In the genomic region with DNA sequence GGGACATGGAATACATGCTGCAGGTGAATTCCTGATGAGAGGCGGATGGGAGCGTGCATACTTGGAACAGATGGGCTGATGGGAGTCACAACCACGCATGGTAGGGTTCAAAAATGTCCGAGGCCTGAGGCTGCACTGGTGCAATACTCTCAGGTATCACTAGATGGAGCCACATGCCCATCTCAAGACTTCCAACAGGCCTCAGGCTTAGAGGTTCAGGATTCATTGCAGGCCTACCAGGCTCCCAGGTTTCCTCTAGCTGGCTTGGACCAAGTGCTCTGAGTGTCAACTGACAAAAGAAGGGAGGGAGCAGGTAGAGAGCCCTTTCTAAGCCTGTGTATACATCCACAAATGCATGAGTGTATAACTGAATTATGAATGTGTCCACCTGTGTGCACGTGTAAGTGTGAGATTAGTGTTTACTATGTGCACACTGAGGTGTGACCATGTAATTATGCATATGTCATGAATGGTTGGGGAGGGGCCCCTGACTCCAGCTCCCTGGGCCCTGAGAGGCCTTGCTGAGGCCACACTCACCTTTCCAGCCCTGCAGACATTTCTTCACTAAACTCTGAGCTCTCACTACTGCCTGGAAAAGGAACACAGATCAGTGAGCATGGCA, we compare ENCODE assay signal across 8 mouse cellular contexts. TPM values are rescaled to one million over a fixed set of nuclear protein-coding genes. Genes with fewer than 3 reads are reported as not detected.
A peak's percentile ranks its signal among the peaks of the same experiment; 100 is the strongest.
DNase-seq lines count a peak whose midpoint lies in the region; ATAC-seq lines count a peak whose summit lies in the region.

No protein-coding gene starts in this region.

- H3K36me3 ChIP-seq in limb, embryonic 12.5 days = no peaks in the 10 kb centered on the region
- no peaks in the 10 kb centered on the region for H3K36me3 ChIP-seq in stomach, embryonic 16.5 days (ENCODE audit: control insufficient read depth, insufficient read depth, low read length)

- H3K4me3 ChIP-seq in limb, embryonic 12.5 days (replicated peaks) = no peak overlapping the region
- no peak overlapping the region for H3K4me3 ChIP-seq in stomach, embryonic 16.5 days (replicated peaks; ENCODE audit: low read length)

- H3K27me3 ChIP-seq in limb, embryonic 12.5 days = no peaks in the 10 kb centered on the region
- H3K27me3 ChIP-seq in stomach, embryonic 16.5 days (ENCODE audit: control insufficient read depth, insufficient read depth, low read length) = no peaks in the 10 kb centered on the region

- no peak overlapping the region for H3K27ac ChIP-seq in limb, embryonic 12.5 days
- no peak overlapping the region for H3K27ac ChIP-seq in stomach, embryonic 16.5 days (ENCODE audit: low read length)

- peaks cover 14% of the 10 kb centered on the region for H3K4me1 ChIP-seq in limb, embryonic 12.5 days (replicated peaks)
- H3K4me1 ChIP-seq in stomach, embryonic 16.5 days (ENCODE audit: control insufficient read depth, insufficient read depth, low read length) = no peaks in the 10 kb centered on the region

- ATAC-seq in granulocyte monocyte progenitor cell, adult 5-6 weeks (replicated peaks; ENCODE audit: poor library complexity, severe bottlenecking) = peak; percentile 74
- ATAC-seq in limb, embryonic 12.5 days (ENCODE audit: insufficient number of reproducible peaks, insufficient read depth, low FRiP score, low TSS enrichment, low read depth) = peak; percentile 34; the same call in 1 of the 2 replicates
- peak; percentile 44; the same call in 1 of the 2 replicates for ATAC-seq in stomach, embryonic 16.5 days (ENCODE audit: insufficient read depth, low FRiP score)

- no peak overlapping the region for H3K4me2 ChIP-seq in limb, embryonic 12.5 days
- no peak overlapping the region for H3K4me2 ChIP-seq in stomach, embryonic 16.5 days (ENCODE audit: low read depth, low read length)

- peak overlapping the region; percentile 32; the same call in 1 of the 2 replicates for H3K9ac ChIP-seq in limb, embryonic 12.5 days (replicated peaks)
- H3K9ac ChIP-seq in stomach, embryonic 16.5 days (ENCODE audit: low read length) = no peak overlapping the region; the same call in 1 of the 2 replicates

- H3K9me3 ChIP-seq in limb, embryonic 12.5 days = no peaks in the 10 kb centered on the region
- H3K9me3 ChIP-seq in stomach, embryonic 16.5 days (replicated peaks; ENCODE audit: control insufficient read depth, low read length) = no peaks in the 10 kb centered on the region

- DNase-seq in B cell, adult 2 months = peak; percentile 68 to 71
- peak; percentile 83 for DNase-seq in adrenal gland, postnatal 10 days
- DNase-seq in embryo, embryonic 9.5 days (ENCODE audit: extremely low spot score) = peak; percentile 73
- peak; percentile 61 to 84 for DNase-seq in kidney, adult 8-10 months
- DNase-seq in natural killer cell, adult 2 months (ENCODE audit: low spot score in 2 of 2) = peak; percentile 25 to 51

- WGBS in limb, embryonic 12.5 days = 22% methylated on average over 5 of the region's 5 CpGs
- 20% methylated on average over 5 of the region's 5 CpGs for WGBS in stomach, embryonic 16.5 days

RNA-seq across cellular contexts. Expression of a gene that starts 23.4 kb away (rescaled TPM):
- 10 to 100 TPM; 16.4 to 29.5 TPM for total RNA-seq in adrenal gland, postnatal 10 days (2021)
- not detected in 2 replicates for total RNA-seq in granulocyte monocyte progenitor cell, adult 5-6 weeks (2014; fragmentation: Nextera tagmentation)
- 0.13 TPM in 1 of 2 replicates, not detected in the other for total RNA-seq in granulocyte monocyte progenitor cell, adult 5-6 weeks (2017)
- 15.7 and 16.4 TPM in 2 replicates for polyA plus RNA-seq in limb, embryonic 12.5 days (2016; fragmentation: Nextera tagmentation; extraction: Ambion mirVana)
- polyA plus RNA-seq in stomach, embryonic 16.5 days (2015; fragmentation: Nextera tagmentation; extraction: Ambion mirVana) = 14.1 and 16.6 TPM in 2 replicates

Comparison
In these comparisons a context has a peak if more than half of its experiments do, and no peak if none do; other contexts are left out.
1. RNA of a gene that starts 23.4 kb away (total RNA-seq): 16.4 to 29.5 TPM in adrenal gland, postnatal 10 days; 0.13 TPM in granulocyte monocyte progenitor cell, adult 5-6 weeks; every median in the first group is over 10 times any median in the second.
2. Peak in every context shown above with its lines, with median percentiles within 50 percentile points of each other: DNase-seq and ATAC-seq.